Mouse (Mus musculus) liver, embryonic 12.5 days (tissue): Measurements from ENCODE around the gene Spaca6. TPM values are rescaled to one million over a fixed set of nuclear protein-coding genes. Genes with fewer than 3 reads are reported as not detected.
A peak's percentile ranks its signal among the peaks of the same experiment; 100 is the strongest.
"Not testable (repeated sequence)": the region's sequence is repeated elsewhere in the genome, so short reads cannot be mapped to it uniquely, and the experiment has no call there.

Source experiments
- ATAC-seq: fragments of 200-750 bp; cut with Nextera tagmentation; 2 replicates; pipeline ENCODE4 v1.8.0; 2017; ENCODE audit warnings: moderate number of reproducible peaks, mild to moderate bottlenecking, moderate library complexity
- H3K27ac ChIP-seq: fragments of 300-500 bp; sonication (generic); 2 replicates; pipeline ENCODE4 v1.5.1; 2016; ENCODE audit warnings: mild to moderate bottlenecking
- H3K27me3 ChIP-seq: fragments of 300-500 bp; sonication (generic); replicated peaks from 2 replicates; pipeline ENCODE4 v1.6.1; 2016; ENCODE audit warnings: mild to moderate bottlenecking, moderate library complexity
- H3K36me3 ChIP-seq: fragments of 300-500 bp; sonication (generic); 2 replicates; pipeline ENCODE4 v1.6.1; 2016; ENCODE audit warnings: mild to moderate bottlenecking, moderate library complexity
- H3K4me1 ChIP-seq: fragments of 300-500 bp; sonication (generic); 2 replicates; pipeline ENCODE4 v1.6.1; 2016
- H3K4me2 ChIP-seq: fragments of 300-500 bp; sonication (generic); 2 replicates; pipeline ENCODE4 v1.6.1; 2016; ENCODE audit warnings: mild to moderate bottlenecking, moderate library complexity
- H3K4me3 ChIP-seq: fragments of 300-500 bp; sonication (generic); 2 replicates; pipeline ENCODE4 v1.5.1; 2016; ENCODE audit warnings: mild to moderate bottlenecking, moderate library complexity
- H3K9ac ChIP-seq: fragments of 300-500 bp; sonication (generic); 2 replicates; pipeline ENCODE4 v1.6.1; 2016; ENCODE audit warnings: mild to moderate bottlenecking, moderate library complexity
- H3K9me3 ChIP-seq: fragments of 300-500 bp; sonication (generic); replicated peaks from 2 replicates; pipeline ENCODE4 v1.6.1; 2016; ENCODE audit warnings: mild to moderate bottlenecking, moderate library complexity
- WGBS: fragments of 180-500 bp; shearing (Covaris S2); methylation state at CpG from one replicate; pipeline ENCODE4 v1.1.7; 2016; ENCODE audit not compliant: insufficient replicate concordance; 5-methylcytosine and 5-hydroxymethylcytosine counted together
- polyA plus RNA-seq: library from polyadenylated mRNA; unstranded; fragments of >200 nt; fragmentation: Nextera tagmentation; extraction: Ambion mirVana; gene quantifications from 2 replicates; pipeline ENCODE4 v1.2.1, GENCODE M21; 2016

Spaca6 gene
- polyA plus RNA-seq, 1 experiment from 2014 or later = 6.4 TPM

DNA sequence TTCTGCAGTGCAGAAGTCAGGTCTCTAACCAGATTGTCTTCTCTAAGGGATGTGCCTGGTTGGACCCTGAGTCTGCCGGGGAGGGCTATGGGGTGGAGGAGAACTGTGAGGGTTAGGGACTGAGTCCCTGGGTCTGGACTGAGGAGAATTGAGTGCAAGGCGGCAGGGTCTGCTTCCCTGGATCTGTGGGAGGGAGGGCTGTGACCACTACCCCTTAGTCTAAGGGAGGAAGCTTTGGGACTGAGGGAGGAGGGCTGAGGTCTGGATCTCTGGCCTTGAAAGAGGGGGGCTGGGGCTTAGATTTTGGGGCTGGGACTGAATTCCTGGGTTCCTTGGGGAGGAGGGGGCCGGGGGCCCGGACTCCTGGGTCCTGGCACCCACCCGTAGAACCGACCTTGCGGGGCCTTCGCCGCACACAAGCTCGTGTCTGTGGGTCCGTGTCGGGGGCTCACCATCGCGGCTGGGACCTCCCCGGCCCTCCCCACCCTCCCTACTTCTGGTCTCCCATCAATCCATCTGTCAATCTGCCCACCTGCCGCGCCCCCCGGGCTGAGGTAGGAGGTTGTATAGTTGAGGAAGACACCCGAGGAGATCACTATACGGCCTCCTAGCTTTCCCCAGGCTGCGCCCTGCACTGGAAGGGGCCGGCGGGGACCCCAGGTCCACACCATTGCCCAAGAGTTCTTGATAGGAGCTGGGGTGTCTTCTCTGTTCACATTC lies 3.0 kb downstream of the Spaca6 start:
- peak overlapping the region; percentile 58 for H3K4me3 ChIP-seq
- no peaks in the 10 kb centered on the region for H3K9me3 ChIP-seq
- H3K4me1 ChIP-seq = peaks cover 6% of the 10 kb centered on the region; the same call in 1 of the 2 replicates
- H3K4me2 ChIP-seq = peak overlapping the region; percentile 76
- peaks cover 5% of the 10 kb centered on the region; the same call in 1 of the 2 replicates for H3K36me3 ChIP-seq
- ATAC-seq = no peak
- no peak overlapping the region for H3K27ac ChIP-seq
- H3K9ac ChIP-seq = 0 out of 2 replicates have a peak overlapping the region, but pooled peaks have one; percentile 4
- peaks cover 48% of the 10 kb centered on the region for H3K27me3 ChIP-seq
- 65% methylated on average over 23 of the region's 23 CpGs for WGBS

- H3K9ac ChIP-seq = no peak overlapping the region
- peaks cover 45% of the 10 kb centered on the region for H3K27me3 ChIP-seq
- peaks cover 6% of the 10 kb centered on the region; the same call in 1 of the 2 replicates for H3K4me1 ChIP-seq
- WGBS = 40% methylated on average over 7 of the region's 7 CpGs
- H3K36me3 ChIP-seq = peaks cover 5% of the 10 kb centered on the region; the same call in 1 of the 2 replicates
- H3K27ac ChIP-seq = no peak overlapping the region
- ATAC-seq = no peak
- no peak overlapping the region for H3K4me2 ChIP-seq
- H3K9me3 ChIP-seq = no peaks in the 10 kb centered on the region
- no peak overlapping the region for H3K4me3 ChIP-seq
Measured at GRCm38 (mm10) chr17:17830731-17831130, 3.8 kb downstream of the Spaca6 start.

DNA sequence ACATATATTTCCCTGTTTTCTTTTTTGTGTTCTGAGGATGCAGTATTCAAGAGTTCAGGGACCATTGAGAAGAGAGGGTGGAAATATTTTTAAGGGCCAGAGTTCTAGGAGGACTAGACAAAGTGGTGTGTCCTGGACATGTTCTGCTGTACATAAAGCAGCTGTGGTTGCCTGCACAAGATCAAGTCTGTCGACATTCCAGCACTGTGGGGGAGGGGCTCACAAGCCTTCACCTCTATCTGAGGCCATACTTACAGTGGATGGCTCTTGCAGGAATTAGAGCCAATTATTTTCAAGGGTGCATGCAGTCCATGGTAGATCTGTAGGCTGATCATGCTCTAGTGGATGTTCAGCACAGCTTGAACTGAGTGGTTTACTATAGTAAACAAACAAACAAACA lies 7.9 kb downstream of the Spaca6 start:
- Histone ChIP-seq H3K9me3 (no peaks in the 10 kb centered on the region), H3K27ac (no peak overlapping the region), H3K27me3 (0 out of 2 replicates have a peak, but pooled peaks cover 4% of the 10 kb centered on the region), H3K4me1 (peaks cover 26% of the 10 kb centered on the region), H3K36me3 (peaks cover 6% of the 10 kb centered on the region), H3K4me3 (no peak overlapping the region), H3K4me2 (no peak overlapping the region), H3K9ac (no peak overlapping the region)
- 19% methylated on average over 1 of the region's 1 CpGs for whole genome bisulfite sequencing
- ATAC-seq = no peak

DNA sequence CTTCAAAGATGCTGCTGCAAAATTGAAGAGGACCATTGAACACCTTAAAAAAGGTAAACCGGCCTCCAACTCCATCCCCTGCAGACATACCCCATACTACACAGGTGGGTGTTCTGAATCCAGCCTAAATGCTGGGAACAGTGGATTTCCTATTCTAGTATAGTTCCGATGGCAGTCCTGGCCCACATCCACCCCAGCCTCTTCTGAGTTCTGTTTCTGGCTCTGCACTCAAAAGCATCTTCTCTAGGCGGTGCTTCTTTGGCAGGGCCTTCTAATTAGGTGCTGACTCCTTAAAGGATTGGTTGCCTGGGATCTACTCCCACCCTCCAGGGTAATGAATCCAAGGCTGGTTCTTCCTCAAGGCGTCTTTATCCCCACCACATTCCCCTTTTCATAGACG lies 9.1 kb downstream of the Spaca6 start:
- Histone ChIP-seq H3K27ac (no peak overlapping the region), H3K4me1 (peaks cover 26% of the 10 kb centered on the region), H3K27me3 (no peaks in the 10 kb centered on the region), H3K4me3 (no peak overlapping the region), H3K4me2 (no peak overlapping the region), H3K9me3 (no peaks in the 10 kb centered on the region), H3K9ac (no peak overlapping the region), H3K36me3 (peaks cover 13% of the 10 kb centered on the region)
- WGBS = 68% methylated on average over 5 of the region's 5 CpGs
- ATAC-seq = no peak

DNA sequence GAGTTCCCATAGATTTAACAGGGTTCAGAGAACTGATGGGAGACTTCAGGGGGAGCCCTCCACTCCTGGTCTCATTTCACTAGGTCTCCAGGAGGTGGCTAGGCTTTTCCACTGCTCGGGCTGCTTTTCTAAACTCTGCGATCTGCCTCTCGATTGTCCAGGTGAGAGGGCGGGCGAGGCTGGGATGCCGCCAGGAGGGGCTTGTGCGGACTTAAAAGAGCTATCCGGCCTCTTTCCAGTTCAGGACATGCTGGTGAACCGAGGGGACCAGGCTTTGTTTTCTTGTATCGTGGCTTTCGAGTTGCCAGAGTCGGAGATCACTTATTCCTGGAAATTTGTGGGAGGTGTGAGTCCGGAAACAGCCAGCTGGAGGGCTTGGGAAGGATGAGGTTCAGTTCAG lies 10.5 kb downstream of the Spaca6 start:
- peak overlapping the region; percentile 67 for H3K27ac ChIP-seq
- peak overlapping the region; percentile 68 for H3K4me3 ChIP-seq
- H3K9ac ChIP-seq = peak overlapping the region; percentile 74
- no peaks in the 10 kb centered on the region for H3K9me3 ChIP-seq
- WGBS = 20% methylated on average over 13 of the region's 13 CpGs
- peaks cover 26% of the 10 kb centered on the region for H3K4me1 ChIP-seq
- H3K4me2 ChIP-seq = peak overlapping the region; percentile 81
- no peak for ATAC-seq
- H3K27me3 ChIP-seq = no peaks in the 10 kb centered on the region
- peaks cover 10% of the 10 kb centered on the region for H3K36me3 ChIP-seq

DNA sequence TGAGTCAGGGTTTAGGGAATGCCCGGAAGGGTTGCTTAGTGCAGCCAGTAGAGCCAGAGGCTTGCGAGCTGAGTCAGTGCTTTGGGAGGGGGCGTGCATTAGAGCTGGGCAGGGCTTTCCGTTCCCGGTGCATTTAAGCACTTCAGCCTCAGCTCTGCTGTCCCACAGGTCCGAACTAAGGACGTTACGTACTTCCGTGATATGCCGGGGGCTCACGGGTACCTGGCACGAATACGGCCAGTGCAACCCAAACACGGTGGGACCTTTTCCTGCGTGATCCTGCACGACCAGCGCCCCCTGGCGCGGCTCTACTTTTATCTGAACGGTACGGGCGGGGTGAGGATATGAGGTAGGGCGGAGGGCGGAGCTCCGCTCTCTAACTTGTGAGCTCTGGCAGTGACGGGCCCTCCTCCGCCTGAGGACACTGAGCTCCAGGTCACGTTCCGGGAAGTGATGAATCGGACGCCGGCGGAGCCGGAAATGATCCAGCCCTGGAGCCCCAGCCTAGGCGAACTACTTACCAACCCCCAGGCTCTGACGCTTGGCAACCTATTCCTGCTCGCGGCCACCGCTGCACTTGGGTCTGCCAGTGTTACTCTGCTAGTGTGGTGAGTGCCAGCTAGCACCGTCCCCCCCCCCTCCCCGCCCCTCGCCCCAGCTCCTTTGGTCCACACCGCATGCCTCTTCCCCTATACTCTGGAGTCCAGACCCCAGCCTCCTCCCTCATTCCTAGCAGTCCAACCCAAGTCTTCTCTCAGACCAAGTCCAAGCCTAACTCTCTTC lies 11.2 kb downstream of the Spaca6 start:
- H3K9me3 ChIP-seq = no peaks in the 10 kb centered on the region
- peak overlapping the region; percentile 81 for H3K4me2 ChIP-seq
- peak; percentile 99 for ATAC-seq
- H3K27me3 ChIP-seq = no peaks in the 10 kb centered on the region
- peaks cover 10% of the 10 kb centered on the region for H3K36me3 ChIP-seq
- peaks cover 26% of the 10 kb centered on the region for H3K4me1 ChIP-seq
- H3K9ac ChIP-seq = peak overlapping the region; percentile 74
- H3K27ac ChIP-seq = peak overlapping the region; percentile 71
- peak overlapping the region; percentile 68 for H3K4me3 ChIP-seq
- under 1% methylated on average over 38 of the region's 43 CpGs for WGBS

GRCm38 (mm10) chr17:17839276-17839675 lies 12.3 kb downstream of the Spaca6 start:
- H3K9ac ChIP-seq = no peak overlapping the region
- H3K9me3 ChIP-seq = no peaks in the 10 kb centered on the region
- ATAC-seq = no peak
- H3K27me3 ChIP-seq = no peaks in the 10 kb centered on the region
- H3K36me3 ChIP-seq = peaks cover 10% of the 10 kb centered on the region
- 81% methylated on average over 2 of the region's 2 CpGs for WGBS
- peaks cover 26% of the 10 kb centered on the region for H3K4me1 ChIP-seq
- H3K4me3 ChIP-seq = no peak overlapping the region
- H3K27ac ChIP-seq = no peak overlapping the region
- peak overlapping the region; percentile 81 for H3K4me2 ChIP-seq

DNA sequence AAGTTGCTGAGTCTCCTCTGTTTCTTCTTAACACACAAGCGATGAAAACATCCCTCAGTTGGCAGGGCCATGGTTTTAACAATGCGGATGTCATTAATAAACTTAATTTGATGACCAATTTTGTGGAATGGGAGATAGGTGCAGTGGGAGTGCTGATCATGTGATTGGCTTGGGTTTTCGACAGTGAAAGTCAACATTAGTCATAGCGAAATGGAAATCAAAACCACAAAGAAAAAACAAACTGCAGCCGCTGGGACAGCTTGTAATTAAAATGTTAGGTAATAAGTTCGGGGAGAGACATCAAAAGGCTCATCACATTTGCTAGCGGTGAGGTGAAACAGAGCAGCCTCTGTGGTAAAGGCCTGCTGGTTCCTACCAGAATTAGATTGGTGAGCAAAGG lies 13.8 kb downstream of the Spaca6 start:
- H3K36me3 ChIP-seq = peaks cover 10% of the 10 kb centered on the region
- WGBS = 83% methylated on average over 7 of the region's 7 CpGs
- H3K4me1 ChIP-seq = peaks cover 26% of the 10 kb centered on the region
- no peak overlapping the region for H3K9ac ChIP-seq
- H3K4me3 ChIP-seq = no peak overlapping the region
- ATAC-seq = no peak
- H3K27ac ChIP-seq = no peak overlapping the region
- H3K9me3 ChIP-seq = no peaks in the 10 kb centered on the region
- no peak overlapping the region for H3K4me2 ChIP-seq
- H3K27me3 ChIP-seq = no peaks in the 10 kb centered on the region

GRCm38 (mm10) chr17:17843534-17844261 lies 16.7 kb downstream of the Spaca6 start:
- Histone ChIP-seq H3K27ac (no peak overlapping the region), H3K4me2 (no peak overlapping the region), H3K4me3 (no peak overlapping the region), H3K4me1 (peaks cover 10% of the 10 kb centered on the region), H3K9ac (no peak overlapping the region), H3K36me3 (peaks cover 10% of the 10 kb centered on the region), H3K27me3 (no peaks in the 10 kb centered on the region; the same call in 1 of the 2 replicates), H3K9me3 (no peaks in the 10 kb centered on the region)
- WGBS = 63% methylated on average over 27 of the region's 27 CpGs
- 0 out of 2 replicates have a peak, but pooled peaks have one; percentile 33 for ATAC-seq

DNA sequence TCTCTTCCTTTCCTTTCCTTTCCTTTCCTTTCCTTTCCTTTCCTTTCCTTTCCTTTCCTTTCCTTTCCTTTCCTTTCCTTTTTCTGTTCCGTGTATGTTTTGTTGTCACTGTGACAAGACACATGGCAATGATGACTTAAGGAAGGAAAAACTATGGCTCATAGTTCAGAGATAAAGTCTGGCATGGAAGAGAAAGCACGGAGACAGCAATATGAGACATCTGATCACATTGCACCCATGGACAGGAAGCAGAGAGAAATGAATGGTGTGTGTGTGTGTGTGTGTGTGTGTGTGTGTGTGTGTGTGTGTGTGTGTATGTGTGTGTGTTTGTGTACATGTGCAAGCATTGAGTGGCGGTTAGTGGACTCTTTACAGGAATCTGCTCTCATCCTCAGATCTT lies 17.6 kb downstream of the Spaca6 start:
- not testable (repeated sequence) for H3K4me1 ChIP-seq, H3K27me3 ChIP-seq, H3K27ac ChIP-seq, H3K4me2 ChIP-seq, H3K9ac ChIP-seq, ATAC-seq, H3K9me3 ChIP-seq, H3K36me3 ChIP-seq, H3K4me3 ChIP-seq
- WGBS = 48% methylated on average over 3 of the region's 3 CpGs

- WGBS = 55% methylated on average over 10 of the region's 10 CpGs
- peaks cover 15% of the 10 kb centered on the region for H3K27me3 ChIP-seq
- no peak overlapping the region for H3K9ac ChIP-seq
- ATAC-seq = no peak
- no peak overlapping the region for H3K27ac ChIP-seq
- no peak overlapping the region for H3K4me2 ChIP-seq
- H3K9me3 ChIP-seq = no peaks in the 10 kb centered on the region
- H3K4me3 ChIP-seq = no peak overlapping the region
- peaks cover 3% of the 10 kb centered on the region for H3K36me3 ChIP-seq
- H3K4me1 ChIP-seq = peaks cover 9% of the 10 kb centered on the region; the same call in 1 of the 2 replicates
Measured at GRCm38 (mm10) chr17:17845187-17846027, 18.4 kb downstream of the Spaca6 start.
